Mouse (Mus musculus): ENCODE measurements at regions not wholly inside any gene's neighbourhood (a gene's known extent, or its start where the extent isn't known, plus 50 kb on each side); places are given as distances from the start of the nearest gene placed in this dataset.

DNA sequence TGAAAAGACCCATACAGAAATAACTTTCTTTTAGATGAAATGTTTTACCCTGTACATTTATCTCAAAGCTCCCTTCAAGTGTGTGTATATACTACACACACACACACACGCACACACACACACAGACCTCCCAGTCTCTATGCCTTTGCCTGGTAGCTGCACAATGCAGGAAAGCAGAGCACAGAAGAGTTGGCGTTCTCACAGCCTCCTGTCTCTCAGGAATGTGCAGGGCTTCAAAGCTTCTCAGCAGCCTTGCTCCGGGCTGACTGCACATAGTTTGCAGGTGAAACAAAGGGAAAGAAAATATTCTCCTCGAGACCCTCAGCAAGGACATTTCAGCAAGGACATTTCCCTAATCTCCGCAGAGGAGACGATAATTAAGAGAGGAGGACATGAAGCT lies 139.0 kb upstream of the Ntm start:
- TF ChIP-seq EP300 (IDR thresholded peaks at IDR 0.05; ENCODE audit: low read depth in 1 of 2, low read length in 2 of 2), result no peak
- TF ChIP-seq CTCF (IDR thresholded peaks at IDR 0.05 in 2 of 3, conservative IDR thresholded peaks at IDR 0.05 in 1 of 3; ENCODE audit: control insufficient read depth in 1 of 3, insufficient read depth in 1 of 3, low read depth in 2 of 3, low read length in 3 of 3, poor library complexity in 1 of 3, severe bottlenecking in 1 of 3), result no peak
- no peak for TF ChIP-seq POLR2A (IDR thresholded peaks at IDR 0.05; ENCODE audit: control insufficient read depth in 1 of 2, insufficient read depth in 1 of 2, low read depth in 1 of 2, low read length in 2 of 2, poor library complexity in 1 of 2)
- TF ChIP-seq TCF12 (IDR thresholded peaks at IDR 0.05; ENCODE audit: low read depth, low read length), result no peak
- no peak for TF ChIP-seq HCFC1 (IDR thresholded peaks at IDR 0.05; ENCODE audit: low read depth, low read length)
- no peak for TF ChIP-seq TBP (IDR thresholded peaks at IDR 0.05; ENCODE audit: low read depth, low read length)
- TF ChIP-seq UBTF (IDR thresholded peaks at IDR 0.05; ENCODE audit: borderline replicate concordance, insufficient read depth, low read depth, low read length), result no peak
- no peak for TF ChIP-seq MAFK (IDR thresholded peaks at IDR 0.05; ENCODE audit: borderline replicate concordance, low read depth, low read length)
- TF ChIP-seq ZC3H11A (IDR thresholded peaks at IDR 0.05; ENCODE audit: low read depth, low read length), result no peak
